25 mouse cellular contexts compared by ENCODE assay signal in genomic region chr5:32177737-32178136, GRCm38 (mm10). TPM values are rescaled to one million over a fixed set of nuclear protein-coding genes. Genes with fewer than 3 reads are reported as not detected.
A peak's percentile ranks its signal among the peaks of the same experiment; 100 is the strongest.
DNase-seq lines count a peak whose midpoint lies in the region; ATAC-seq and TF ChIP-seq lines count a peak whose summit lies in the region.
"Had no signal": no experiment of that assay in that cellular context is flagged by ENCODE, and none has a peak within 500 bp of the region (broad histone marks: within the 10 kb centered on the region; RNA-seq: fewer than 3 reads in every experiment).

No protein-coding gene starts in this region.

- H3K79me2 ChIP-seq in MEL (ENCODE audit: control insufficient read depth, insufficient read depth, low read length, poor library complexity) = no peaks in the 10 kb centered on the region

- TF ChIP-seq EP300 in MEL (IDR thresholded peaks at IDR 0.05; ENCODE audit: low read depth in 1 of 2, low read length in 2 of 2) = no peak

- no peak for TF ChIP-seq CTCF in MEL (IDR thresholded peaks at IDR 0.05 in 2 of 3, conservative IDR thresholded peaks at IDR 0.05 in 1 of 3; ENCODE audit: control insufficient read depth in 1 of 3, insufficient read depth in 1 of 3, low read depth in 2 of 3, low read length in 3 of 3, poor library complexity in 1 of 3, severe bottlenecking in 1 of 3)

- H3K9me3 ChIP-seq in midbrain, embryonic 11.5 days (ENCODE audit: control insufficient read depth, low read length) = no peaks in the 10 kb centered on the region
- H3K9me3 ChIP-seq in midbrain, embryonic 16.5 days (replicated peaks; ENCODE audit: control insufficient read depth, low read length, poor library complexity, severe bottlenecking) = no peaks in the 10 kb centered on the region
- no peaks in the 10 kb centered on the region for H3K9me3 ChIP-seq in MEL (replicated peaks; ENCODE audit: insufficient read depth, low read length)
- H3K9me3 ChIP-seq: embryonic facial prominence, embryonic 13.5 days; embryonic facial prominence, embryonic 15.5 days; forebrain, embryonic 13.5 days; forebrain, embryonic 15.5 days; G1E had no signal

- ATAC-seq in midbrain, embryonic 11.5 days (ENCODE audit: low FRiP score) = no peak
- no peak for ATAC-seq in midbrain, embryonic 16.5 days
- ATAC-seq: forebrain, embryonic 13.5 days; forebrain, embryonic 15.5 days; forebrain, postnatal 0 days had no signal

- H3K9ac ChIP-seq in midbrain, embryonic 11.5 days (ENCODE audit: low read length) = no peak overlapping the region
- no peak overlapping the region for H3K9ac ChIP-seq in midbrain, embryonic 16.5 days (ENCODE audit: low read depth, low read length)
- no peak overlapping the region for H3K9ac ChIP-seq in MEL (ENCODE audit: control insufficient read depth, low read depth, low read length, poor library complexity, severe bottlenecking)
- H3K9ac ChIP-seq: embryonic facial prominence, embryonic 13.5 days; embryonic facial prominence, embryonic 15.5 days; forebrain, embryonic 13.5 days; forebrain, embryonic 15.5 days; forebrain, postnatal 0 days had no signal

- no peak overlapping the region for H3K4me3 ChIP-seq in midbrain, embryonic 11.5 days (ENCODE audit: low read depth, low read length)
- no peak overlapping the region for H3K4me3 ChIP-seq in midbrain, embryonic 16.5 days (ENCODE audit: low read depth, low read length)
- H3K4me3 ChIP-seq in MEL (ENCODE audit: control insufficient read depth in 1 of 2, insufficient read depth in 1 of 2, low read depth in 2 of 2, low read length in 2 of 2) = no peak overlapping the region
- H3K4me3 ChIP-seq: embryonic facial prominence, embryonic 13.5 days; embryonic facial prominence, embryonic 15.5 days; erythroblast, embryonic 14.5 days; forebrain, embryonic 13.5 days; forebrain, embryonic 15.5 days had no signal

- H3K27ac ChIP-seq in midbrain, embryonic 11.5 days (ENCODE audit: low read depth, low read length) = no peak overlapping the region
- H3K27ac ChIP-seq in midbrain, embryonic 16.5 days (ENCODE audit: low read length) = no peak overlapping the region
- no peak overlapping the region for H3K27ac ChIP-seq in MEL (ENCODE audit: control insufficient read depth, low read depth, low read length)
- H3K27ac ChIP-seq: embryonic facial prominence, embryonic 13.5 days; embryonic facial prominence, embryonic 15.5 days; forebrain, embryonic 13.5 days; forebrain, embryonic 15.5 days had no signal

- TF ChIP-seq RAD21 in MEL (IDR thresholded peaks at IDR 0.05; ENCODE audit: low read depth, low read length) = no peak

- H3K4me2 ChIP-seq in midbrain, embryonic 11.5 days = no peak overlapping the region
- H3K4me2 ChIP-seq in midbrain, embryonic 16.5 days (ENCODE audit: low read length) = no peak overlapping the region
- H3K4me2 ChIP-seq: embryonic facial prominence, embryonic 13.5 days; embryonic facial prominence, embryonic 15.5 days; forebrain, embryonic 13.5 days; forebrain, embryonic 15.5 days had no signal

- no peaks in the 10 kb centered on the region for H3K36me3 ChIP-seq in midbrain, embryonic 11.5 days (ENCODE audit: control insufficient read depth, insufficient read depth, low read length)
- H3K36me3 ChIP-seq in midbrain, embryonic 16.5 days (ENCODE audit: control insufficient read depth, insufficient read depth, low read length) = no peaks in the 10 kb centered on the region
- H3K36me3 ChIP-seq in MEL (ENCODE audit: control insufficient read depth in 1 of 2, insufficient read depth in 2 of 2, low read length in 2 of 2) = no peaks in the 10 kb centered on the region; a peak in 1 of 4 replicates
- H3K36me3 ChIP-seq: embryonic facial prominence, embryonic 13.5 days; embryonic facial prominence, embryonic 15.5 days; forebrain, embryonic 15.5 days; G1E had no signal

- DNase-seq in midbrain, embryonic 11.5 days (ENCODE audit: low spot score, missing footprints) = peak; percentile 31
- DNase-seq in MEL (ENCODE audit: low read depth, low spot score) = no peak
- no peak for DNase-seq in layer of hippocampus, postnatal 25 days (ENCODE audit: extremely low spot score in 1 of 2, low spot score in 1 of 2)
- DNase-seq in spleen, postnatal 36 days (ENCODE audit: low spot score in 2 of 2) = no peak
- DNase-seq: adrenal gland, adult 2 months; adrenal gland, postnatal 10 days; adrenal gland, postnatal 25 days; B cell, adult 2 months; cerebellum, adult 11 months; cerebellum, adult 18-20 months; cerebellum, adult 8-10 months; cerebellum, adult 9-11 months; cerebellum, postnatal 14 days; cerebellum, postnatal 36 days; embryo, embryonic 11 days; forebrain, postnatal 0 days had no signal

- no peaks in the 10 kb centered on the region for H3K27me3 ChIP-seq in midbrain, embryonic 11.5 days (ENCODE audit: control insufficient read depth, insufficient read depth, low read length)
- no peaks in the 10 kb centered on the region for H3K27me3 ChIP-seq in midbrain, embryonic 16.5 days (ENCODE audit: control insufficient read depth, insufficient read depth, low read depth, low read length)
- H3K27me3 ChIP-seq in MEL (ENCODE audit: control insufficient read depth in 1 of 2, insufficient read depth in 2 of 2, low read length in 2 of 2) = no peaks in the 10 kb centered on the region
- H3K27me3 ChIP-seq: embryonic facial prominence, embryonic 13.5 days; embryonic facial prominence, embryonic 15.5 days; forebrain, embryonic 13.5 days; forebrain, embryonic 15.5 days had no signal

- no peaks in the 10 kb centered on the region for H3K4me1 ChIP-seq in midbrain, embryonic 11.5 days (ENCODE audit: control insufficient read depth, insufficient read depth, low read length)
- H3K4me1 ChIP-seq in midbrain, embryonic 16.5 days (ENCODE audit: control insufficient read depth, insufficient read depth, low read length) = no peaks in the 10 kb centered on the region
- peaks cover 2 to 16% of the 10 kb centered on the region in 2 experiments; a peak in 3 of 4 replicates for H3K4me1 ChIP-seq in MEL (ENCODE audit: control insufficient read depth in 1 of 2, insufficient read depth in 2 of 2, low read length in 2 of 2)
- H3K4me1 ChIP-seq: embryonic facial prominence, embryonic 13.5 days; forebrain, embryonic 13.5 days; forebrain, embryonic 15.5 days had no signal

- 81% methylated on average over 4 of the region's 4 CpGs for WGBS in midbrain, embryonic 11.5 days
- 74% methylated on average over 4 of the region's 4 CpGs for WGBS in midbrain, embryonic 16.5 days

- TF ChIP-seq POLR2A in MEL (IDR thresholded peaks at IDR 0.05; ENCODE audit: control insufficient read depth in 1 of 2, insufficient read depth in 1 of 2, low read depth in 1 of 2, low read length in 2 of 2, poor library complexity in 1 of 2) = no peak

TF ChIP-seq in MEL, 35 proteins besides CTCF, POLR2A, EP300 and RAD21:
- TF ChIP-seq CHD1 (IDR thresholded peaks at IDR 0.05; ENCODE audit: low read depth, low read length) = no peak
- TF ChIP-seq USF1 (IDR thresholded peaks at IDR 0.05; ENCODE audit: low read depth, low read length) = peak; percentile 63; the same call in 1 of the 2 replicates
- TF ChIP-seq ZNF384 (IDR thresholded peaks at IDR 0.05; ENCODE audit: low read depth, low read length) = no peak

RNA-seq across cellular contexts. Expression of gene Fosl2, which starts 42.1 kb away (rescaled TPM):
- polyA plus RNA-seq in midbrain, embryonic 11.5 days (2014; fragmentation: Nextera tagmentation; extraction: Ambion mirVana) = 0.52 and 0.57 TPM in 2 replicates
- polyA plus RNA-seq in midbrain, embryonic 16.5 days (2015; fragmentation: Nextera tagmentation; extraction: Ambion mirVana) = 0.37 and 0.55 TPM in 2 replicates
- 3.3 and 3.8 TPM in 2 replicates for total RNA-seq in MEL (2012; rRNA removed)
- 10 to 100 TPM; 12.0 to 22.1 TPM for polyA plus RNA-seq in MEL (2012; ENCODE audit: insufficient read depth in 1 of 2, insufficient read length in 2 of 2, low read depth in 1 of 2, low replicate concordance in 2 of 2, missing spikeins in 1 of 2)
- 10 to 100 TPM; 47.6 to 48.4 TPM for total RNA-seq in layer of hippocampus, postnatal 25 days (2021)

RNA-seq across cellular contexts. Expression of gene Plb1, which starts 54.8 kb away (rescaled TPM):
- polyA plus RNA-seq in midbrain, embryonic 11.5 days (2014; fragmentation: Nextera tagmentation; extraction: Ambion mirVana) = 0.05 TPM in 1 of 2 replicates, not detected in the other
- polyA plus RNA-seq in midbrain, embryonic 16.5 days (2015; fragmentation: Nextera tagmentation; extraction: Ambion mirVana) = 0.04 and 0.09 TPM in 2 replicates
- total RNA-seq in MEL (2012; rRNA removed) = not detected in 2 replicates
- not detected for polyA plus RNA-seq in MEL (2012; ENCODE audit: insufficient read depth in 1 of 2, insufficient read length in 2 of 2, low read depth in 1 of 2, low replicate concordance in 2 of 2, missing spikeins in 1 of 2)
- total RNA-seq in layer of hippocampus, postnatal 25 days (2021) = 1 to 10 TPM in 1 of 2 experiments, under 1 TPM in 1; 0.42 to 1.2 TPM
- total RNA-seq: adrenal gland, adult 2 months; adrenal gland, postnatal 25 days; common myeloid progenitor, adult 5-6 weeks had no signal
- polyA plus RNA-seq: embryonic facial prominence, embryonic 11.5 days; forebrain, embryonic 13.5 days; forebrain, embryonic 15.5 days; G1E had no signal
